Mouse (Mus musculus) midbrain, embryonic 13.5 days (tissue): ENCODE measurements at regions not wholly inside any gene's neighbourhood (a gene's known extent, or its start where the extent isn't known, plus 50 kb on each side); places are given as distances from the start of the nearest gene placed in this dataset.

Experiments
- ATAC-seq: fragments of 200-750 bp; cut with Nextera tagmentation; 2 replicates; pipeline ENCODE4 v1.8.0; 2017; ENCODE audit warnings: mild to moderate bottlenecking, moderate TSS enrichment, moderate library complexity
- H3K27ac ChIP-seq: fragments of 300-500 bp; sonication (generic); 2 replicates; pipeline ENCODE4 v1.5.1; 2015; ENCODE audit warnings: inconsistent platforms, mild to moderate bottlenecking, moderate library complexity
- H3K27me3 ChIP-seq: fragments of 300-500 bp; sonication (generic); 2 replicates; pipeline ENCODE4 v1.6.1; 2015; ENCODE audit warnings: mild to moderate bottlenecking, inconsistent platforms
- H3K36me3 ChIP-seq: fragments of 300-500 bp; sonication (generic); 2 replicates; pipeline ENCODE4 v1.6.1; 2015; ENCODE audit warnings: mild to moderate bottlenecking, inconsistent platforms
- H3K4me1 ChIP-seq: fragments of 300-500 bp; sonication (generic); replicated peaks from 2 replicates; pipeline ENCODE4 v1.6.1; 2015; ENCODE audit warnings: inconsistent platforms
- H3K4me2 ChIP-seq: fragments of 300-500 bp; sonication (generic); replicated peaks from 2 replicates; pipeline ENCODE4 v1.6.1; 2015; ENCODE audit warnings: moderate library complexity, mild to moderate bottlenecking, inconsistent platforms
- H3K4me3 ChIP-seq: fragments of 300-500 bp; sonication (generic); replicated peaks from 2 replicates; pipeline ENCODE4 v1.5.1; 2015; ENCODE audit warnings: mild to moderate bottlenecking, inconsistent platforms
- H3K9ac ChIP-seq: fragments of 300-500 bp; sonication (generic); replicated peaks from 2 replicates; pipeline ENCODE4 v1.6.1; 2015; ENCODE audit warnings: mild to moderate bottlenecking, inconsistent platforms
- H3K9me3 ChIP-seq: fragments of 300-500 bp; sonication (generic); 2 replicates; pipeline ENCODE4 v1.6.1; 2016; ENCODE audit warnings: mild to moderate bottlenecking, inconsistent platforms
- WGBS: fragments of 180-500 bp; shearing (Covaris S2); methylation state at CpG from one replicate; pipeline ENCODE4 v1.1.7; 2015; 5-methylcytosine and 5-hydroxymethylcytosine counted together

DNA sequence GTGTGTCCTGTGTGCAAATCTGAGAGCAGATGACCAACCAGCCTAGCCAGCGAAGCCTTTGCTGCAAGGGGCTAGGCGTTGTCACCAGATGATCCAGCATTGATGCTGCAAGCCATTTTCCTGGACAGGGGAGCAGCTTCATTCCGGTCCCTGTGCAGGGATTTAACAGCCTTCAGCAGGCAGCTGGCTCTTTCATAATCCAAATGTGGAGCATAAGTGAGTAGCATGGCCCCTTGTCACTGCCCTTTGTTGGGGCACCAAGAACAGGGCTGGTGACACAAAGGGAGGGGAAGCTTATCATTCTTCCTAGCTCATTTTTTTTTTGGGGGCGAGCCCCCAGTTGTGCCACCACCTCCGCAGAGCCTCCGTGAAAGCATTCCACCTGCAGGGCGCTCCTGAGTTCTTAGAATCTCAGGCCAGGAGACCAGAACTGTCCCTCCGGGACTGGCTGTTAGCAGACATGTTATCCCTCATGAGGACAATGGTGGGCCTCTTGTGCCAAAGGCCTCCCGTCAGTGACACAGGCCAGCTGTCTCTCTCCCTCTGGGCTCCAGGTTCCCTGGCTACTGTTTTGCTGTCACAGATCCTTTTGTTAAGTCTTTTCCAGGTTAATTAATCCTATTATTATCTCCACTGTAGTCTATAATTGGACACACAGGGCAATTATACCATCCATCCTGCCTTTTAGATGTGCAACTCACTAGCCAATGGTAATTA, 430.7 kb upstream of the Fam160b2 start:
- no peak overlapping the region for H3K4me3 ChIP-seq
- 63% methylated on average over 9 of the region's 9 CpGs for WGBS
- H3K27me3 ChIP-seq = no peaks in the 10 kb centered on the region
- H3K36me3 ChIP-seq = no peaks in the 10 kb centered on the region
- no peak for ATAC-seq
- no peak overlapping the region for H3K27ac ChIP-seq
- no peak overlapping the region for H3K4me2 ChIP-seq
- no peak overlapping the region for H3K9ac ChIP-seq
- peaks cover 10% of the 10 kb centered on the region for H3K4me1 ChIP-seq
- H3K9me3 ChIP-seq = no peaks in the 10 kb centered on the region
